Mouse (Mus musculus) thymus, postnatal 25 days (tissue): Measurements from ENCODE around the gene Hist1h3f.
"Not testable (repeated sequence)": the region's sequence is repeated elsewhere in the genome, so short reads cannot be mapped to it uniquely, and the experiment has no call there.

ENCODE experiments used
- DNase-seq: peaks from one replicate; pipeline ENCODE4 v3.0.0; 2022

The Hist1h3f gene

GRCm38 (mm10) chr13:23570261-23571021 lies 26.6 kb downstream of the Hist1h3f start:
- not testable (repeated sequence) for DNase-seq

- DNase-seq: peak; percentile 84
Measured at GRCm38 (mm10) chr13:23571022-23571503, 27.2 kb downstream of the Hist1h3f start, which contains the start of the genes Hist1h2ae and Hist1h2bg. Gene Hist1h2ae (minus strand): TSS chr13:23571220. Gene Hist1h2bg (plus strand): TSS chr13:23571396.

GRCm38 (mm10) chr13:23571504-23572217 lies 27.8 kb downstream of the Hist1h3f start:
- DNase-seq: peak; percentile 40

- DNase-seq: no peak
Measured at GRCm38 (mm10) chr13:23572218-23573033, 28.6 kb downstream of the Hist1h3f start.

GRCm38 (mm10) chr13:23573034-23573897 lies 29.4 kb downstream of the Hist1h3f start:
- peak; percentile 42 for DNase-seq

DNA sequence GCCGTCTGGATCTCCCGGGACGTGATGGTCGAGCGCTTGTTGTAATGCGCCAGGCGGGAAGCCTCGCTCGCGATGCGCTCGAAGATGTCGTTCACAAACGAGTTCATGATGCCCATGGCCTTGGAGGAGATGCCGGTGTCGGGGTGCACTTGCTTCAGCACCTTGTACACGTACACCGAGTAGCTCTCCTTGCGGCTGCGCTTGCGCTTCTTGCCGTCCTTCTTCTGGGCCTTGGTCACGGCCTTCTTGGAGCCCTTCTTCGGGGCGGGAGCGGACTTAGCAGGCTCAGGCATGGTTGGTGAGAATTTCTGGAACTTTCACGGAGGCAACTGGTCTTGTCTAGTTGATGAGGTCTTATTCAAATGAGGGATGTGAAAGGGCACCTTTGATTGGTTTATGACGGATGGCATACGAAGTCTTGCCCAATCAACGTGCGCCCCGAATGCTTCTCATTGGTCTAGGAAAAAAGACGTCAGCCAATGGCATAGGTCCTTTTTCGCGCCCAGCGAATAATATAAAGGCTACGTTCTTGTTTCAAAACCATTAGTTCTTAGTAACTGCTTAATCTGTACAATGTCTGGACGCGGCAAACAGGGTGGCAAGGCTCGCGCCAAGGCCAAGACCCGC lies 30.2 kb downstream of the Hist1h3f start, which contains the start of the genes Hist1h2bf and Hist1h2ad:
TSS of gene Hist1h2bf (minus strand) at position 299 of the 627 bp plus-strand sequence.
TSS of gene Hist1h2ad (plus strand) at position 484 of the 627 bp plus-strand sequence.
- peak; percentile 90 for DNase-seq

DNA sequence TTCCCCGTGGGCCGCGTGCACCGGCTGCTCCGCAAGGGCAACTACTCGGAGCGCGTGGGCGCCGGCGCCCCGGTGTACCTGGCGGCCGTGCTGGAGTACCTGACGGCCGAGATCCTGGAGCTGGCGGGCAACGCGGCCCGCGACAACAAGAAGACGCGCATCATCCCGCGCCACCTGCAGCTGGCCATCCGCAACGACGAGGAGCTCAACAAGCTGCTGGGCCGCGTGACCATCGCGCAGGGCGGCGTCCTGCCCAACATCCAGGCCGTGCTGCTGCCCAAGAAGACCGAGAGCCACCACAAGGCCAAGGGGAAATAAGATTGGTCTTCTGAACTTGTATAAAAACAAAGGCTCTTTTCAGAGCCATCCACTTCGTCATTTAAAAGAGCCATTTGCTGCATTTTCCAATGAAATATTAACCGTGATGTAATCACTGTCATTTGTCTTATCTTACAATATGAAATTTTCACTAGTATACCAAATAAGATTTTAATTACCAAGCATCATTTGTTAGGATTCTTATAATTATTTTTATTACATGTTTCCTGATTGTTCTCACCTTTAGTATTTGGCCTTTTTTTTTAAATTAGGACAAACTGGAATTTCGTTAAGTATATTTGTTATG lies 30.8 kb downstream of the Hist1h3f start:
- DNase-seq: not testable (repeated sequence)

DNA sequence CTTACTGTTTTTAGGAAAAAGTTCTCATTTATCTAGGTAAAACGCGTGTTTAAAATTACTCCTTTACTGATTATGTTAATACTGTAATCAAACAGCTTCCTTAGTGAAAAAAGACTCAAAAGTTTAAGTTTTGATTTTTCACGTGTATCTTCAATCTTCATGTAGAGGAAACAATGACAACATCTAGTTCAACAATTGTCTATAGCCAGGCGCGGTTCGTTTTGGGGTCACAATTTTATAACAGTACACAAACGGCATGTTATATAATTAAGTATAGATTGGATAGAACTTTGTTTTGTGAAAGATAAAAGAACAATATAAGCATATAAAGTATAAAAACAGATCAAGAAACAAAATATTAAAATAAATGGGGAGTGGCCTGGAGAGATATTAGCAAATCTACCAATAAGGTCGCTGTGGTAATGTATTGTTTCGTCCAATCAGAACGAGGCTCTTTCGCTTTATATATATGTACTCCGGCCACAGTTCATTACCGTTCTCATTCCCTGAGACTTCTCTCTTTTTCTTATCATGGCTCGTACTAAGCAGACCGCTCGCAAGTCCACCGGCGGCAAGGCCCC lies 31.5 kb downstream of the Hist1h3f start, which contains the start of gene Hist1h3d:
TSS of gene Hist1h3d (plus strand) at position 493 of the 581 bp plus-strand sequence.
- peak; percentile 65 for DNase-seq

DNA sequence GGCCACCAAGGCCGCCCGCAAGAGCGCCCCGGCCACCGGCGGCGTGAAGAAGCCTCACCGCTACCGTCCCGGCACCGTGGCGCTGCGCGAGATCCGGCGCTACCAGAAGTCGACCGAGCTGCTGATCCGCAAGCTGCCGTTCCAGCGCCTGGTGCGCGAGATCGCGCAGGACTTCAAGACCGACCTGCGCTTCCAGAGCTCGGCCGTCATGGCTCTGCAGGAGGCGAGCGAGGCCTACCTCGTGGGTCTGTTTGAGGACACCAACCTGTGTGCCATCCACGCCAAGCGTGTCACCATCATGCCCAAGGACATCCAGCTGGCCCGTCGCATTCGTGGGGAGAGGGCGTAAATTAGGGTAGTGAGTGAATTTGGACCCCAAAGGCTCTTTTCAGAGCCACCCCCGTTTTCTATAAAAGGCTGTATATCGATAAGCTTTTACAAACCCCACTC lies 32.0 kb downstream of the Hist1h3f start:
- peak; percentile 38 for DNase-seq

GRCm38 (mm10) chr13:23576351-23576881 lies 32.6 kb downstream of the Hist1h3f start:
- no peak for DNase-seq

GRCm38 (mm10) chr13:23576906-23577639 lies 33.2 kb downstream of the Hist1h3f start:
- DNase-seq: no peak

DNA sequence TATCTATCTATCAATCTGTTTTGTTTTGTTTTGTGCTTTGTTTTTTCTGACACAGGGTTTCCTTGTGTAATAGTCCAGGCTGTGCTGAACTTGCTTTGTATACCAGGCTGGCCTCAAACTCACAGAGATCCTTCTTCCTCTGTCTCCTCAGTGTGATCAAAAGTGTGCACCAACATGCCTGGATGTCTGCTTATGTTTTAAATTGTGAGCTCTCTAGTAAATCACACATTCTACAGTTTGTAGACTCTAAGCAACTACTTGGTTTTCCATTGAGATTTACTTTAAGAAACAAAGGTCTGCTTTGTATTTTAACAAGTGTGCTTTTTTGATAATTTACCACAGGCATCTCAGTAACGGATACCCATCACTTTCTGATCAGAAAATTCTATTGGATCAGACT lies 34.0 kb downstream of the Hist1h3f start:
- DNase-seq: no peak

DNA sequence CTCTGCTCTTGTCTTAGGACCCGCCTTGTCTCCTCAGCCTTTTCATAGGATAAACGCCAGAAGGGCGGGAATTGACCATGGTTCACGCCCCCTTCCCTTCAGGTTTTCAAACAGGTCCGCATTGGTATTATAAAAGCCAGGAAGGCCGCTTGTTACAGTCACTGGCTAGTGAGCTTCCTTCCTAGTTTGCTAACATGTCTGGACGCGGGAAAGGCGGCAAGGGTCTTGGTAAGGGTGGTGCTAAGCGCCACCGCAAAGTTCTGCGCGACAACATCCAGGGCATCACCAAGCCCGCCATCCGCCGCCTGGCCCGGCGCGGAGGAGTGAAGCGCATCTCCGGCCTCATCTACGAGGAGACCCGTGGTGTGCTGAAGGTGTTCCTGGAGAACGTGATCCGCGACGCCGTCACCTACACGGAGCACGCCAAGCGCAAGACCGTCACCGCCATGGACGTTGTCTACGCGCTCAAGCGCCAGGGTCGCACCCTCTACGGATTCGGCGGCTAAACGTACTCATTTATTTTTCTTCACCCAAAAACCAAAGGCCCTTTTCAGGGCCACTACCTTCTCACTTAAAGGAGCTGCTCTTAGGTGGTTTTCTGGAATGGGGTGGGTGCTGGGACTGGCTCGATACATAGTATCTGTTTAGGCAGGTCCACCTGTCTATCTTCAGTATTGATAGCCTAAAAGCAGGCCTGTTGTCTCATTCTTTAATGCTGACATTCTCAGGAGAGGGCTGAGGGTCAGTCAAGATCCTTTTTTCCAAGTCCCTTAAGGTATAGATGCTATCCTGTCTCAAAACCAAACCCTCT lies 37.8 kb downstream of the Hist1h3f start, which contains the start of gene Hist1h4d:
TSS of gene Hist1h4d (plus strand) at position 191 of the 811 bp plus-strand sequence.
- peak; percentile 98 for DNase-seq

- DNase-seq: no peak
Measured at GRCm38 (mm10) chr13:23582219-23583056, 38.6 kb downstream of the Hist1h3f start.

- no peak for DNase-seq
Measured at GRCm38 (mm10) chr13:23583387-23584068, 39.7 kb downstream of the Hist1h3f start.

GRCm38 (mm10) chr13:23584331-23584730 lies 40.5 kb downstream of the Hist1h3f start:
- peak; percentile 33 for DNase-seq
